Mouse (Mus musculus) liver, embryonic 14 days (tissue): Measurements from ENCODE around the gene Hbb-y. TPM values are rescaled to one million over a fixed set of nuclear protein-coding genes. Genes with fewer than 3 reads are reported as not detected.

Source experiments
- polyA plus RNA-seq: library from polyadenylated mRNA; depleted of rRNA; stranded (reverse); fragments of >200 nt; gene quantifications from 2 replicates; pipeline ENCODE4 v1.2.3, GENCODE M21; 2012; rRNA removed

Hbb-y gene
- polyA plus RNA-seq = 398 and 559 TPM in 2 replicates

GRCm38 (mm10) chr7:103853090-103853489, at the start of gene Hbb-y:
Hbb-y (minus strand) TSS chr7:103853216.

GRCm38 (mm10) chr7:103894385-103894784, 41.4 kb upstream of the Hbb-y start, which contains the start of gene Olfr64:
Olfr64 (minus strand) TSS chr7:103894485.

GRCm38 (mm10) chr7:103886152-103886551, 33.1 kb upstream of the Hbb-y start, which contains the start of gene Olfr66:
Olfr66 (minus strand) TSS chr7:103886252.

GRCm38 (mm10) chr7:103843034-103843433, 10.0 kb downstream of the Hbb-y start, which contains the start of gene Hbb-bh1:
Hbb-bh1 (minus strand) TSS chr7:103843164.

GRCm38 (mm10) chr7:103840268-103840667, 12.7 kb downstream of the Hbb-y start, which contains the start of gene Hbb-bh2:
Hbb-bh2 (minus strand) TSS chr7:103840520.

GRCm38 (mm10) chr7:103827808-103828207, 25.2 kb downstream of the Hbb-y start, which contains the start of gene Hbb-bs:
Hbb-bs (minus strand) TSS chr7:103828096.

GRCm38 (mm10) chr7:103813766-103814165, 39.2 kb downstream of the Hbb-y start, which contains the start of gene Hbb-bt:
Hbb-bt (minus strand) TSS chr7:103813996.

Other genes starting within 250 kb of the Hbb-y start
- not detected in 2 replicates for gene Olfr620, start 240.7 kb downstream of the Hbb-y start, polyA plus RNA-seq
- 0.02 TPM in 1 of 2 replicates, not detected in the other for gene Olfr622, start 210.5 kb downstream of the Hbb-y start, polyA plus RNA-seq
- not detected in 2 replicates for gene Olfr623, start 189.5 kb downstream of the Hbb-y start, polyA plus RNA-seq
- under 0.01 TPM in 2 replicates for gene Olfr624, start 182.0 kb downstream of the Hbb-y start, polyA plus RNA-seq
- not detected in 2 replicates for gene Olfr625-ps1, start 170.5 kb downstream of the Hbb-y start, polyA plus RNA-seq
- not detected in 2 replicates for gene Olfr243, start 138.5 kb downstream of the Hbb-y start, polyA plus RNA-seq
- not detected in 2 replicates for gene Olfr628, start 122.8 kb downstream of the Hbb-y start, polyA plus RNA-seq
- gene Olfr629, start 108.3 kb downstream of the Hbb-y start, polyA plus RNA-seq = 0.06 and 0.08 TPM in 2 replicates
- gene Olfr630, start 95.9 kb downstream of the Hbb-y start, polyA plus RNA-seq = 0.03 TPM in 2 replicates
- gene Olfr69, start 81.6 kb downstream of the Hbb-y start, polyA plus RNA-seq = 0.01 TPM in 1 of 2 replicates, not detected in the other
- gene Olfr68, start 73.5 kb downstream of the Hbb-y start, polyA plus RNA-seq = 0.06 and 0.08 TPM in 2 replicates
- gene Olfr67, start 61.4 kb downstream of the Hbb-y start, polyA plus RNA-seq = 0.01 and 0.02 TPM in 2 replicates
- gene Hbb-bt, start 39.2 kb downstream of the Hbb-y start, polyA plus RNA-seq = 72,714 and 77,546 TPM in 2 replicates
- 210,584 and 218,066 TPM in 2 replicates for gene Hbb-bs, start 25.1 kb downstream of the Hbb-y start, polyA plus RNA-seq
- 0.17 and 0.27 TPM in 2 replicates for gene Hbb-bh2, start 12.7 kb downstream of the Hbb-y start, polyA plus RNA-seq
- gene Hbb-bh1, start 10.1 kb downstream of the Hbb-y start, polyA plus RNA-seq = 208 and 218 TPM in 2 replicates
- gene Olfr66, start 33.0 kb upstream of the Hbb-y start, polyA plus RNA-seq = 0.01 and 0.05 TPM in 2 replicates
- gene Olfr64, start 41.3 kb upstream of the Hbb-y start, polyA plus RNA-seq = not detected in 2 replicates
- not detected in 2 replicates for gene Olfr65, start 50.3 kb upstream of the Hbb-y start, polyA plus RNA-seq
- gene Olfr631, start 75.6 kb upstream of the Hbb-y start, polyA plus RNA-seq = 0.45 and 0.77 TPM in 2 replicates
- 1.6 and 1.8 TPM in 2 replicates for gene Olfr632, start 81.1 kb upstream of the Hbb-y start, polyA plus RNA-seq
- gene Olfr633, start 91.2 kb upstream of the Hbb-y start, polyA plus RNA-seq = 0.02 and 0.09 TPM in 2 replicates
- gene Olfr635, start 117.9 kb upstream of the Hbb-y start, polyA plus RNA-seq = under 0.01 TPM in 2 replicates
- 0.05 TPM in 2 replicates for gene Olfr638, start 145.5 kb upstream of the Hbb-y start, polyA plus RNA-seq
- gene Olfr639, start 164.1 kb upstream of the Hbb-y start, polyA plus RNA-seq = not detected in 2 replicates
- gene Olfr640, start 172.4 kb upstream of the Hbb-y start, polyA plus RNA-seq = not detected in 2 replicates
- gene Olfr641, start 182.2 kb upstream of the Hbb-y start, polyA plus RNA-seq = not detected in 2 replicates
- gene Olfr642, start 199.4 kb upstream of the Hbb-y start, polyA plus RNA-seq = not detected in 2 replicates
- gene 4930516K23Rik, start 208.2 kb upstream of the Hbb-y start, polyA plus RNA-seq = not detected in 2 replicates
- not detected in 2 replicates for gene Olfr644, start 218.7 kb upstream of the Hbb-y start, polyA plus RNA-seq
- gene Olfr645, start 232.2 kb upstream of the Hbb-y start, polyA plus RNA-seq = not detected in 2 replicates